Mouse (Mus musculus): ENCODE measurements around the gene Adh4. TPM values are rescaled to one million over a fixed set of nuclear protein-coding genes. Genes with fewer than 3 reads are reported as not detected.
"Not testable (repeated sequence)": the region's sequence is repeated elsewhere in the genome, so short reads cannot be mapped to it uniquely, and the experiment has no call there.

Adh4 gene
- polyA plus RNA-seq, 1 experiment from 2014 or later = not detected

DNA sequence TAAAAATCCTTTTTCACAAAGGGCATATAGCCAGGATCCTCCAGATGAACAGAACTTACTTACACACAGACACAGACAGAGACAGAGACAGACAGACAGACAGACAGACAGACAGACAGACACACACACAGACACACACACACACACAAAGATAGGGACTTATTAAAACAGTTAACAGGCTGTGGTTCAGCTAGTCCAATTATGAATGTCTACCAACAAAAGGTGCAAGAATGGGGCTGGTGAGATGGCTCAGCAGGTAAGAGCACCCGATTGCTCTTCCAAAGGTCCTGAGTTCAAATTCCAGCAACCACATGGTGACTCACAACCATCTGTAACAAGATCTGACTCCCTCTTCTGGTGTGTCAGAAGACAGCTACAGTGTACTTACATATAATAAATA is 51.4 kb downstream of the Adh4 start:
- 95% methylated on average over 1 of the region's 1 CpGs for WGBS
- H3K4me1 ChIP-seq (replicated peaks); H3K9ac ChIP-seq; H3K27me3 ChIP-seq; H3K4me2 ChIP-seq; H3K27ac ChIP-seq; H3K9me3 ChIP-seq (replicated peaks); H3K4me3 ChIP-seq; ATAC-seq (replicated peaks; ENCODE audit: insufficient number of reproducible peaks, insufficient read depth, low FRiP score, low read depth): not testable (repeated sequence)
- H3K36me3 ChIP-seq = peaks cover 64% of the 10 kb centered on the region

DNA sequence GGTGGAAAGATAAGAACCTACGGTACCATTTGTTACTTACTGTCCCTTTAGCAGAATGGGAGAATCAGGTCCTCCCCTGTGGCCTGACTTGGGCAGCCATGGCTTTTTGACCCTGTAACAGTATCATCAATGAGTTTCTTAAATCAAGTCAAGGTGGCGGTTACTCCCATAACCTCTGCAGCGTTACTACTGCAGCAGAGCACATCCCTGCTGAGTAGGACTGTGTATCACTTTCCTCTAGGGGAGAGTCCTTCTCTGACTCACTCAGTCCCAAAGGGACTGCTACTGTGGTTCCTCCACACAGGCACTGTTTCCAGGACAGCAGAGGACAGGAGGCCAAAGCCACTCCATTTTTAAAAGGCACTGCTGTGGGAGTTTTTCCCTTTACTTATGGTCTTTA is 55.8 kb downstream of the Adh4 start:
- WGBS = 81% methylated on average over 3 of the region's 3 CpGs
- Histone ChIP-seq H3K36me3 (peaks cover 54% of the 10 kb centered on the region), H3K4me3 (no peak overlapping the region), H3K27me3 (no peaks in the 10 kb centered on the region), H3K4me2 (no peak overlapping the region), H3K9ac (no peak overlapping the region), H3K9me3 (replicated peaks) (no peaks in the 10 kb centered on the region), H3K4me1 (replicated peaks) (no peaks in the 10 kb centered on the region), H3K27ac (no peak overlapping the region)
- ATAC-seq (replicated peaks; ENCODE audit: insufficient number of reproducible peaks, insufficient read depth, low FRiP score, low read depth) = no peak

- H3K9me3 ChIP-seq (replicated peaks) = no peaks in the 10 kb centered on the region
- no peak overlapping the region for H3K27ac ChIP-seq
- no peak overlapping the region for H3K4me2 ChIP-seq
- peaks cover 22% of the 10 kb centered on the region for H3K36me3 ChIP-seq
- 89% methylated on average over 8 of the region's 8 CpGs for WGBS
- peaks cover 9% of the 10 kb centered on the region; the same call in 1 of the 2 replicates for H3K4me1 ChIP-seq (replicated peaks)
- H3K9ac ChIP-seq = no peak overlapping the region
- no peak overlapping the region for H3K4me3 ChIP-seq
- no peaks in the 10 kb centered on the region for H3K27me3 ChIP-seq
- ATAC-seq (replicated peaks; ENCODE audit: insufficient number of reproducible peaks, insufficient read depth, low FRiP score, low read depth) = no peak
Measured at GRCm38 (mm10) chr3:138479489-138479888, 64.2 kb downstream of the Adh4 start.

Other genes starting within 250 kb of the Adh4 start
- gene 4930579F01Rik, start 221.6 kb upstream of the Adh4 start, polyA plus RNA-seq (2015; fragmentation: Nextera tagmentation; extraction: Ambion mirVana) = not detected in 2 replicates
- 0.05 and 0.11 TPM in 2 replicates for gene Adh7, start 197.7 kb upstream of the Adh4 start, polyA plus RNA-seq (2015; fragmentation: Nextera tagmentation; extraction: Ambion mirVana)
- gene Adh1, start 154.5 kb upstream of the Adh4 start, polyA plus RNA-seq (2015; fragmentation: Nextera tagmentation; extraction: Ambion mirVana) = 27.4 and 59.6 TPM in 2 replicates
- gene Adh6a, start 102.2 kb upstream of the Adh4 start, polyA plus RNA-seq (2015; fragmentation: Nextera tagmentation; extraction: Ambion mirVana) = not detected in 2 replicates
- gene Adh6b, start 73.7 kb upstream of the Adh4 start, polyA plus RNA-seq (2015; fragmentation: Nextera tagmentation; extraction: Ambion mirVana) = 1.9 and 2.5 TPM in 2 replicates
- 152 and 163 TPM in 2 replicates for gene Adh5, start 27.6 kb downstream of the Adh4 start, polyA plus RNA-seq (2015; fragmentation: Nextera tagmentation; extraction: Ambion mirVana)
- 34.4 and 36.9 TPM in 2 replicates for gene Metap1, start 74.0 kb downstream of the Adh4 start, polyA plus RNA-seq (2015; fragmentation: Nextera tagmentation; extraction: Ambion mirVana)
- 207 and 232 TPM in 2 replicates for gene Eif4e, start 110.7 kb downstream of the Adh4 start, polyA plus RNA-seq (2015; fragmentation: Nextera tagmentation; extraction: Ambion mirVana)